Mouse (Mus musculus) forebrain, embryonic 12.5 days (tissue): ENCODE measurements around the gene Edn2. TPM values are rescaled to one million over a fixed set of nuclear protein-coding genes. Genes with fewer than 3 reads are reported as not detected.

Experiments
- ATAC-seq: fragments of 200-750 bp; cut with Nextera tagmentation; 2 replicates; pipeline ENCODE4 v1.8.0; 2017; ENCODE audit warnings: moderate TSS enrichment; ENCODE audit not compliant: low FRiP score
- H3K27ac ChIP-seq: fragments of 300-500 bp; sonication (generic); 2 replicates; pipeline ENCODE4 v1.5.1; 2016; ENCODE audit warnings: mild to moderate bottlenecking
- H3K27me3 ChIP-seq: fragments of 300-500 bp; sonication (generic); 2 replicates; pipeline ENCODE4 v1.6.1; 2016; ENCODE audit warnings: mild to moderate bottlenecking
- H3K36me3 ChIP-seq: fragments of 300-500 bp; sonication (generic); replicated peaks from 2 replicates; pipeline ENCODE4 v1.6.1; 2016; ENCODE audit warnings: mild to moderate bottlenecking
- H3K4me1 ChIP-seq: fragments of 300-500 bp; sonication (generic); 2 replicates; pipeline ENCODE4 v1.6.1; 2016
- H3K4me2 ChIP-seq: fragments of 300-500 bp; sonication (generic); 2 replicates; pipeline ENCODE4 v1.6.1; 2016; ENCODE audit warnings: mild to moderate bottlenecking, moderate library complexity
- H3K4me3 ChIP-seq: fragments of 300-500 bp; sonication (generic); replicated peaks from 2 replicates; pipeline ENCODE4 v1.5.1; 2016; ENCODE audit warnings: mild to moderate bottlenecking
- H3K9ac ChIP-seq: fragments of 300-500 bp; sonication (generic); 2 replicates; pipeline ENCODE4 v1.6.1; 2016; ENCODE audit warnings: mild to moderate bottlenecking
- H3K9me3 ChIP-seq: fragments of 300-500 bp; sonication (generic); 2 replicates; pipeline ENCODE4 v1.6.1; 2016
- WGBS: fragments of 180-500 bp; shearing (Covaris S2); methylation state at CpG from one replicate; pipeline ENCODE4 v1.1.7; 2016; 5-methylcytosine and 5-hydroxymethylcytosine counted together
- polyA plus RNA-seq: library from polyadenylated mRNA; unstranded; fragments of >200 nt; fragmentation: Nextera tagmentation; extraction: Ambion mirVana; gene quantifications from 2 replicates; pipeline ENCODE4 v1.2.1, GENCODE M21; 2016

Edn2 gene
- polyA plus RNA-seq, 1 experiment from 2014 or later: not detected

DNA sequence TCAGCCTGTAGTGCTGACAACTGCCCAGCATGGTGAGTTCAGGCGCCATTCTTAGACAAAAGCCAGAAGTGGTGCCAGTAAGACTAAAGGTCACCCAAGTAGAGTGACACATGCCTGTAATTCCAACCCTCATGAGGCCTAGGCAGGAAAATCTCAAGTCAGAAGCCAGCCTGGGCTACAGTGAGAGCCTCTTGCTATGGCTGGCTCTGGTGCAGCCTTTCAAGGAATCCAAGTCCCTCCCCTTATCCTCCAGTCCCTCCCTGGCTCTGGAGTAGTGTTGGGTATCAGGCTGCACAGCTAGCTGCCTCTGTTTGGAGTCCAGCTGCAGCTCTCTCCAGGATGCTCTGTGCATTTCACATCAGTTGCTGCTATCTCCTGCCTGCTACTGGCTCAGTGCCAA, 19.2 kb upstream of the Edn2 start:
- no peak for ATAC-seq
- no peak overlapping the region for H3K9ac ChIP-seq
- no peak overlapping the region for H3K4me2 ChIP-seq
- H3K9me3 ChIP-seq: no peaks in the 10 kb centered on the region
- 79% methylated on average over 1 of the region's 1 CpGs for WGBS
- H3K4me1 ChIP-seq: no peaks in the 10 kb centered on the region
- H3K27me3 ChIP-seq: no peaks in the 10 kb centered on the region
- H3K27ac ChIP-seq: no peak overlapping the region
- H3K4me3 ChIP-seq: no peak overlapping the region
- no peaks in the 10 kb centered on the region for H3K36me3 ChIP-seq

DNA sequence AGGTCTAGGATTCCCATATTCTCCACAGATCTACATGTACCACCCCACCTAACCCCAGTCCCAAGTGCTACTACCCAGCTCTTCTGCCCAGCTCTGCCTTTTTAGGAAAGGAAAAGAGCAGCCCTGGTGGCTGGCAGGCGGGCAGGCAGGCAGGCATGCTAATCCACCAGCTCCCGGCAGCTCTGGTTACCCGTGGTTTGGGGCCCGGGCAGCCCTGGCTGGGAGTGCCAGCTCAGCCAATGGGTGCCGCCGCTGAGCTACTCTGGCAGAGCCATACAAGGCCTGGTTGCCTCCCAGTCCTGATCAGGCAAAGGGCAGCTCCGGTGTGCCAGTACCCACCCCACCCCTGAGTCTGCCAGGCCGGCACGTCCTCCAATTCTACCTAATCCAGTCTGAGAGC, 18.1 kb upstream of the Edn2 start:
- Histone ChIP-seq H3K4me3 (no peak overlapping the region), H3K9ac (no peak overlapping the region), H3K27ac (no peak overlapping the region), H3K27me3 (no peaks in the 10 kb centered on the region), H3K4me1 (no peaks in the 10 kb centered on the region), H3K4me2 (no peak overlapping the region), H3K36me3 (no peaks in the 10 kb centered on the region), H3K9me3 (no peaks in the 10 kb centered on the region)
- no peak for ATAC-seq
- 77% methylated on average over 9 of the region's 9 CpGs for WGBS

- ATAC-seq: no peak
- 82% methylated on average over 5 of the region's 5 CpGs for WGBS
- no peaks in the 10 kb centered on the region for H3K36me3 ChIP-seq
- peaks cover 5% of the 10 kb centered on the region for H3K27me3 ChIP-seq
- no peaks in the 10 kb centered on the region for H3K9me3 ChIP-seq
- no peak overlapping the region for H3K9ac ChIP-seq
- no peak overlapping the region for H3K4me3 ChIP-seq
- no peak overlapping the region for H3K4me2 ChIP-seq
- peaks cover 10% of the 10 kb centered on the region for H3K4me1 ChIP-seq
- no peak overlapping the region for H3K27ac ChIP-seq
Observed at GRCm38 (mm10) chr4:120144343-120144742, 16.7 kb upstream of the Edn2 start.

GRCm38 (mm10) chr4:120145931-120146330, 15.1 kb upstream of the Edn2 start:
- Histone ChIP-seq H3K4me1 (peaks cover 10% of the 10 kb centered on the region), H3K4me3 (no peak overlapping the region), H3K27ac (no peak overlapping the region), H3K36me3 (no peaks in the 10 kb centered on the region), H3K4me2 (no peak overlapping the region), H3K9ac (no peak overlapping the region), H3K27me3 (peaks cover 14% of the 10 kb centered on the region), H3K9me3 (no peaks in the 10 kb centered on the region)
- no peak for ATAC-seq
- WGBS: 87% methylated on average over 8 of the region's 8 CpGs

GRCm38 (mm10) chr4:120148291-120149141, 12.5 kb upstream of the Edn2 start:
- Histone ChIP-seq H3K4me2 (peak overlapping the region; percentile 54), H3K27ac (peak overlapping the region; percentile 46; the same call in 1 of the 2 replicates), H3K36me3 (no peaks in the 10 kb centered on the region), H3K9me3 (no peaks in the 10 kb centered on the region), H3K9ac (peak overlapping the region; percentile 33), H3K4me3 (peak overlapping the region; percentile 28), H3K27me3 (peaks cover 14% of the 10 kb centered on the region), H3K4me1 (peaks cover 10% of the 10 kb centered on the region)
- WGBS: 5% methylated on average over 45 of the region's 45 CpGs
- ATAC-seq: peak; percentile 90

DNA sequence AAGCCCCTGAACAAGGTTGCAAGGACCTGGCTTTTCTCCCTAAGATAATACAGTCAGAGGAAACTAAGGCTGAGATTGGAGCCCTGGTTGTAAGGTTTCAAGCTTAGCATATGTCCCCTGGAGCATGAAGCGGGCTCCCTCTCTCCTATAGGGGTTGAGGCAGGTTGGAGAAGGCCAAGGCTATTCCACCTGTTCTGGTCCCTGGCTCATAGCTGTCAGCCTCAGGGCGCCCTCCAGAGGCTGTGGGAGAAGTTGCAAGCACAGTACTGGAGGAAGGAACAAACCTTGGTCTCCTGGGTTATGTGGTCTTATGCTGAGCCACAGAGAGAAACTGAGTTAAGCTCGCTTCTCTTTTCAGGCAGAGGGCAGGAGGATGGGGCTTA, 11.9 kb upstream of the Edn2 start:
- H3K9ac ChIP-seq: peak overlapping the region; percentile 33; the same call in 1 of the 2 replicates
- H3K4me3 ChIP-seq: peak overlapping the region; percentile 28
- H3K9me3 ChIP-seq: no peaks in the 10 kb centered on the region
- peaks cover 14% of the 10 kb centered on the region for H3K27me3 ChIP-seq
- peak; percentile 27 for ATAC-seq
- WGBS: 30% methylated on average over 3 of the region's 3 CpGs
- H3K27ac ChIP-seq: peak overlapping the region; percentile 46; the same call in 1 of the 2 replicates
- H3K4me2 ChIP-seq: peak overlapping the region; percentile 54
- peaks cover 10% of the 10 kb centered on the region for H3K4me1 ChIP-seq
- H3K36me3 ChIP-seq: no peaks in the 10 kb centered on the region

DNA sequence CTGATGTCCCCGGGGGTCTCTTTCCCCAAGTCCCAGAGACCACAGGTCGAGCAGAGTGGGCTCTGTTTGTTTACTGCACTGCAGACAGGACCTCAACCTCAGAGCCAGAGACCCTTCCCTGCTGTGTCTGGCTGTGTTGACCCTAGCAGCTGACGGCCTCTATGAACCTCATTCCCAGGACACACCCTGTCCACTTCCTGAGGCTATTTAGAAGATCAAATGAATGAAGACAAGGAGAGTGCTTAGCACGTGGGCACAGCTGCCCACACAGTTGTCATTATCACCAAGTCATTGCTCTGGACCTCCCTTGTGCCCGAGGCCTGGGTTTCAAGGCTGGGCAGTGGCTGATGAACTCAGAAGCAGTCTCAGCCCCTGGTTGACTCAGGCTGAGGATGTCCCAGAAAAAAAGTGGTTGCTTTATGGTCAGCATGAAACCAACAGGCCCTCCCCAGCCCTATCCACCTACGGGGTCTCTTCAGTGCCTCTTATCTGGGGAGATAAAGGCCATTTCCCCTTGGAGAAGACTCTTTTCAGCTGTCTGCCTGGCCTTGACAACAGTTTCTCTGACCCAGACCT, 10.6 kb upstream of the Edn2 start:
- 73% methylated on average over 6 of the region's 6 CpGs for WGBS
- no peak overlapping the region for H3K4me3 ChIP-seq
- H3K27ac ChIP-seq: no peak overlapping the region
- no peaks in the 10 kb centered on the region for H3K9me3 ChIP-seq
- H3K4me2 ChIP-seq: no peak overlapping the region
- peaks cover 14% of the 10 kb centered on the region for H3K27me3 ChIP-seq
- no peaks in the 10 kb centered on the region for H3K36me3 ChIP-seq
- H3K9ac ChIP-seq: no peak overlapping the region
- no peak for ATAC-seq
- peaks cover 10% of the 10 kb centered on the region for H3K4me1 ChIP-seq

DNA sequence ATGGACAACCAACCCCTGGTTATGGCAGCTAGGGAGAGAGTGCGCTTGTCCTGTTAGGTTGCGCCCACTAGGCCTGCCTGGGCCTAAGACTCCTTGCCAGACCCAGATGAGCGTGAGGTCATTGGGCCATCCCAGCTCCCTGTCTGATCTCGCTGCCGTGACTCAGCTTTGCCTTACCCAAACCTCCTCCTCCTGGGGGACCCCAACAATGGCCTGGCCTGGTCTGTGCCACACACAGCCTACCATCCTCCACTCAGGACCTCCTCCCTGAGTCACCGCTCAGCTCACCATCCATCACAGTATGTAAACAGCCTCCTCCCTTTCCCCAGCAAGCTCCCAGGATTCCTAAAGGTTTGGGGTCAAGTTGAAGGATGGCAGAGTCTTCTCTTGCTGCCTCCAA, 9.1 kb upstream of the Edn2 start:
- no peak for ATAC-seq
- Histone ChIP-seq H3K36me3 (no peaks in the 10 kb centered on the region), H3K4me1 (peaks cover 10% of the 10 kb centered on the region), H3K4me3 (no peak overlapping the region), H3K9ac (no peak overlapping the region), H3K9me3 (no peaks in the 10 kb centered on the region), H3K4me2 (no peak overlapping the region), H3K27me3 (peaks cover 14% of the 10 kb centered on the region), H3K27ac (no peak overlapping the region)
- WGBS: 82% methylated on average over 6 of the region's 6 CpGs

GRCm38 (mm10) chr4:120152648-120153047, 8.4 kb upstream of the Edn2 start:
- Histone ChIP-seq H3K4me3 (no peak overlapping the region), H3K9ac (no peak overlapping the region), H3K4me2 (no peak overlapping the region), H3K27me3 (peaks cover 14% of the 10 kb centered on the region), H3K4me1 (peaks cover 10% of the 10 kb centered on the region), H3K36me3 (no peaks in the 10 kb centered on the region), H3K27ac (no peak overlapping the region), H3K9me3 (no peaks in the 10 kb centered on the region)
- ATAC-seq: no peak
- 58% methylated on average over 4 of the region's 4 CpGs for WGBS

- WGBS: 91% methylated on average over 3 of the region's 3 CpGs
Observed at GRCm38 (mm10) chr4:120153736-120154135, 7.3 kb upstream of the Edn2 start.

GRCm38 (mm10) chr4:120158714-120159310, 2.2 kb upstream of the Edn2 start:
- 19% methylated on average over 5 of the region's 5 CpGs for WGBS
- Histone ChIP-seq H3K9me3 (no peaks in the 10 kb centered on the region), H3K4me1 (peaks cover 17% of the 10 kb centered on the region), H3K4me3 (no peak overlapping the region), H3K36me3 (no peaks in the 10 kb centered on the region), H3K27ac (no peak overlapping the region), H3K27me3 (peaks cover 10% of the 10 kb centered on the region; the same call in 1 of the 2 replicates), H3K9ac (no peak overlapping the region), H3K4me2 (no peak overlapping the region)
- no peak for ATAC-seq

More at GRCm38 (mm10) chr4:120153736-120154135, 7.3 kb upstream of the Edn2 start:
- peaks cover 14% of the 10 kb centered on the region; the same call in 1 of the 2 replicates for H3K27me3 ChIP-seq
- H3K36me3 ChIP-seq: no peaks in the 10 kb centered on the region
- peaks cover 10% of the 10 kb centered on the region for H3K4me1 ChIP-seq
- H3K27ac ChIP-seq: no peak overlapping the region
- H3K9me3 ChIP-seq: no peaks in the 10 kb centered on the region
- no peak for ATAC-seq
- H3K4me3 ChIP-seq: no peak overlapping the region
- H3K9ac ChIP-seq: no peak overlapping the region
- no peak overlapping the region for H3K4me2 ChIP-seq

DNA sequence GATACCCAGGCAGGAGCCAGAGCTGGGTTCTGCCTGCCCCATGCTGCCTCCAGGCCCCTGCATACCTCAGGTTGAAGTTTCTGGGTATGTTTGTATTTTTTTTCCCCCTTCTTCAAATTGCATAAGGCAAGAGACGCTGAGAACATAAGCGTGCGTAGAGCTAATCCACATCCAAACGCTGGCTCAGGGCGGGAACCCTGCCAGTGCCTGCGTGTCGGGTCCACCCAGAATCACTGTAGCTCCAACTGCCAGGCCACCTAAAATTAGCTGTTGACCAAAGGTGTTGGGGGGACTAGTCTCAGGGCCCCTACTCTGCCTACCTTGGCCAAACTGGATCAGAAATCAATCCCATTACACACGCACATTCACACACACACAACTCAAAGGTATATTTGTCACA, 1.6 kb downstream of the Edn2 start:
- Histone ChIP-seq H3K9me3 (no peaks in the 10 kb centered on the region), H3K4me3 (no peak overlapping the region), H3K27ac (no peak overlapping the region), H3K36me3 (no peaks in the 10 kb centered on the region), H3K4me2 (no peak overlapping the region), H3K27me3 (peaks cover 10% of the 10 kb centered on the region; the same call in 1 of the 2 replicates), H3K9ac (no peak overlapping the region), H3K4me1 (peaks cover 17% of the 10 kb centered on the region)
- 91% methylated on average over 8 of the region's 8 CpGs for WGBS
- no peak for ATAC-seq
